Mouse (Mus musculus): ENCODE results near the gene Cd80. TPM values are rescaled to one million over a fixed set of nuclear protein-coding genes. Genes with fewer than 3 reads are reported as not detected.

The Cd80 gene
- total and polyA plus RNA-seq, 3 experiments, result 3.0 to 77.0 (median 5.3) TPM

- Histone ChIP-seq H3K9me3 (replicated peaks) (no peaks in the 10 kb centered on the region), H3K36me3 (replicated peaks) (peaks cover 55% of the 10 kb centered on the region), H3K4me3 (ENCODE audit: low read depth, low read length) (peak overlapping the region; percentile 86), H3K27me3 (ENCODE audit: insufficient read depth, low read length) (no peaks in the 10 kb centered on the region), H3K4me1 (ENCODE audit: insufficient read depth, low read depth, low read length) (peaks cover 12% of the 10 kb centered on the region)
- DNase-seq (ENCODE audit: low spot score) (peak; percentile 5), ATAC-seq (ENCODE audit: extremely low read depth, insufficient number of reproducible peaks, low FRiP score, poor library complexity, severe bottlenecking) (no peak)
- TF ChIP-seq CTCF (IDR thresholded peaks at IDR 0.05; ENCODE audit: low read depth, low read length), result no peak
- TF ChIP-seq TAL1 (conservative IDR thresholded peaks at IDR 0.05; ENCODE audit: low read depth, low read length), result no peak
- no peak for TF ChIP-seq POLR2AphosphoS5 (IDR thresholded peaks at IDR 0.05; ENCODE audit: insufficient replicate concordance, low read depth, low read length)
- no peak for TF ChIP-seq GATA2 (IDR thresholded peaks at IDR 0.05; ENCODE audit: borderline replicate concordance, low read depth, low read length)
- no peak for TF ChIP-seq GATA1 (IDR thresholded peaks at IDR 0.05; ENCODE audit: borderline replicate concordance, low read length)
These were observed 66.0 kb downstream of the Cd80 start for GRCm38 (mm10) chr16:38521211-38521987.

GRCm38 (mm10) chr16:38522129-38523084, 67.0 kb downstream of the Cd80 start, which contains the start of gene Timmdc1:
TSS of gene Timmdc1 (minus strand) at chr16:38522663.
- ATAC-seq (ENCODE audit: extremely low read depth, insufficient number of reproducible peaks, low FRiP score, poor library complexity, severe bottlenecking) (peak; percentile 89), DNase-seq (ENCODE audit: low spot score) (peak; percentile 93)
- TF ChIP-seq POLR2AphosphoS5 (IDR thresholded peaks at IDR 0.05; ENCODE audit: insufficient replicate concordance, low read depth, low read length) (no peak), CTCF (IDR thresholded peaks at IDR 0.05; ENCODE audit: low read depth, low read length) (no peak), GATA2 (IDR thresholded peaks at IDR 0.05; ENCODE audit: borderline replicate concordance, low read depth, low read length) (no peak)
- H3K27me3 ChIP-seq (ENCODE audit: insufficient read depth, low read length), result no peaks in the 10 kb centered on the region
- no peaks in the 10 kb centered on the region for H3K9me3 ChIP-seq (replicated peaks)
- H3K4me3 ChIP-seq (ENCODE audit: low read depth, low read length), result peak within 1 kb of the TSS; percentile 86
- peaks cover 56% of the 10 kb centered on the region for H3K36me3 ChIP-seq (replicated peaks)
- peaks cover 12% of the 10 kb centered on the region for H3K4me1 ChIP-seq (ENCODE audit: insufficient read depth, low read depth, low read length)

GRCm38 (mm10) chr16:38526264-38526663, 70.9 kb downstream of the Cd80 start:
- Histone ChIP-seq H3K9me3 (replicated peaks) (no peaks in the 10 kb centered on the region), H3K4me3 (ENCODE audit: low read depth, low read length) (no peak overlapping the region), H3K27me3 (ENCODE audit: insufficient read depth, low read length) (no peaks in the 10 kb centered on the region), H3K36me3 (replicated peaks) (peaks cover 59% of the 10 kb centered on the region), H3K4me1 (ENCODE audit: insufficient read depth, low read depth, low read length) (peaks cover 7% of the 10 kb centered on the region; the same call in 1 of the 2 replicates)
- no peak for DNase-seq (ENCODE audit: low spot score)
- no peak for TF ChIP-seq GATA1 (IDR thresholded peaks at IDR 0.05; ENCODE audit: borderline replicate concordance, low read length)
- ATAC-seq (ENCODE audit: extremely low read depth, insufficient number of reproducible peaks, low FRiP score, poor library complexity, severe bottlenecking), result no peak

- TF ChIP-seq CTCF (IDR thresholded peaks at IDR 0.05; ENCODE audit: low read depth, low read length), result peak; percentile 85
- no peak for TF ChIP-seq GATA2 (IDR thresholded peaks at IDR 0.05; ENCODE audit: borderline replicate concordance, low read depth, low read length)
- TF ChIP-seq POLR2AphosphoS5 (IDR thresholded peaks at IDR 0.05; ENCODE audit: insufficient replicate concordance, low read depth, low read length), result no peak
- no peak for TF ChIP-seq GATA1 (IDR thresholded peaks at IDR 0.05; ENCODE audit: borderline replicate concordance, low read length)
- TF ChIP-seq TAL1 (conservative IDR thresholded peaks at IDR 0.05; ENCODE audit: low read depth, low read length), result no peak
- no peaks in the 10 kb centered on the region for H3K27me3 ChIP-seq (ENCODE audit: insufficient read depth, low read length)
- no peaks in the 10 kb centered on the region for H3K9me3 ChIP-seq (replicated peaks)
- peaks cover 94% of the 10 kb centered on the region for H3K36me3 ChIP-seq (replicated peaks)
- DNase-seq (ENCODE audit: low spot score), result peak; percentile 36
- no peak overlapping the region for H3K4me3 ChIP-seq (ENCODE audit: low read depth, low read length)
- ATAC-seq (ENCODE audit: extremely low read depth, insufficient number of reproducible peaks, low FRiP score, poor library complexity, severe bottlenecking), result peak; percentile 70; the same call in 1 of the 2 replicates
- peaks cover 15% of the 10 kb centered on the region for H3K4me1 ChIP-seq (ENCODE audit: insufficient read depth, low read depth, low read length)
These were observed 81.3 kb downstream of the Cd80 start for GRCm38 (mm10) chr16:38536544-38537146.

- Histone ChIP-seq H3K27me3 (ENCODE audit: insufficient read depth, low read length) (no peaks in the 10 kb centered on the region), H3K4me1 (ENCODE audit: insufficient read depth, low read depth, low read length) (peaks cover 15% of the 10 kb centered on the region), H3K4me3 (ENCODE audit: low read depth, low read length) (no peak overlapping the region), H3K9me3 (replicated peaks) (no peaks in the 10 kb centered on the region), H3K36me3 (replicated peaks) (peaks cover 92% of the 10 kb centered on the region)
- TF ChIP-seq GATA2 (IDR thresholded peaks at IDR 0.05; ENCODE audit: borderline replicate concordance, low read depth, low read length), result no peak
- no peak for TF ChIP-seq TAL1 (conservative IDR thresholded peaks at IDR 0.05; ENCODE audit: low read depth, low read length)
- no peak for TF ChIP-seq POLR2AphosphoS5 (IDR thresholded peaks at IDR 0.05; ENCODE audit: insufficient replicate concordance, low read depth, low read length)
- no peak for TF ChIP-seq CTCF (IDR thresholded peaks at IDR 0.05; ENCODE audit: low read depth, low read length)
- TF ChIP-seq GATA1 (IDR thresholded peaks at IDR 0.05; ENCODE audit: borderline replicate concordance, low read length), result no peak
- ATAC-seq (ENCODE audit: extremely low read depth, insufficient number of reproducible peaks, low FRiP score, poor library complexity, severe bottlenecking) (no peak), DNase-seq (ENCODE audit: low spot score) (no peak)
These were observed 83.5 kb downstream of the Cd80 start for GRCm38 (mm10) chr16:38538716-38539380.

Other genes starting within 250 kb of the Cd80 start
- not detected in 2 replicates for gene Nr1i2, start 160.7 kb upstream of the Cd80 start, total RNA-seq (2014; fragmentation: Nextera tagmentation)
- not detected in 2 replicates for gene Nr1i2, start 160.7 kb upstream of the Cd80 start, total RNA-seq (2017)
- gene Nr1i2, start 160.7 kb upstream of the Cd80 start, polyA plus RNA-seq (2012), result not detected in 2 replicates
- gene Maats1, start 113.4 kb upstream of the Cd80 start, total RNA-seq (2014; fragmentation: Nextera tagmentation), result not detected in 2 replicates
- gene Maats1, start 113.4 kb upstream of the Cd80 start, total RNA-seq (2017), result 0.11 TPM in 1 of 2 replicates, not detected in the other
- gene Maats1, start 113.4 kb upstream of the Cd80 start, polyA plus RNA-seq (2012), result not detected in 2 replicates
- 210 and 232 TPM in 2 replicates for gene Cox17, start 108.6 kb upstream of the Cd80 start, total RNA-seq (2014; fragmentation: Nextera tagmentation)
- gene Cox17, start 108.6 kb upstream of the Cd80 start, total RNA-seq (2017), result 836 and 871 TPM in 2 replicates
- gene Cox17, start 108.6 kb upstream of the Cd80 start, polyA plus RNA-seq (2012), result 163 and 234 TPM in 2 replicates
- 4.7 TPM in 1 of 2 replicates, not detected in the other for gene Gm21987, start 108.5 kb upstream of the Cd80 start, total RNA-seq (2014; fragmentation: Nextera tagmentation)
- not detected in 2 replicates for gene Gm21987, start 108.5 kb upstream of the Cd80 start, total RNA-seq (2017)
- 1,146 and 1,190 TPM in 2 replicates for gene Gm21987, start 108.5 kb upstream of the Cd80 start, polyA plus RNA-seq (2012)
- gene Popdc2, start 93.4 kb upstream of the Cd80 start, total RNA-seq (2014; fragmentation: Nextera tagmentation), result 22.7 and 25.7 TPM in 2 replicates
- gene Popdc2, start 93.4 kb upstream of the Cd80 start, total RNA-seq (2017), result 2.8 and 4.3 TPM in 2 replicates
- gene Popdc2, start 93.4 kb upstream of the Cd80 start, polyA plus RNA-seq (2012), result 5.0 and 5.4 TPM in 2 replicates
- gene Pla1a, start 22.4 kb upstream of the Cd80 start, total RNA-seq (2014; fragmentation: Nextera tagmentation), result 1.7 TPM in 1 of 2 replicates, not detected in the other
- gene Pla1a, start 22.4 kb upstream of the Cd80 start, total RNA-seq (2017), result 0.16 TPM in 1 of 2 replicates, not detected in the other
- not detected in 2 replicates for gene Pla1a, start 22.4 kb upstream of the Cd80 start, polyA plus RNA-seq (2012)
- gene Adprh, start 2.9 kb upstream of the Cd80 start, total RNA-seq (2014; fragmentation: Nextera tagmentation), result 56.4 and 60.6 TPM in 2 replicates
- gene Adprh, start 2.9 kb upstream of the Cd80 start, total RNA-seq (2017), result 26.4 and 28.4 TPM in 2 replicates
- gene Adprh, start 2.9 kb upstream of the Cd80 start, polyA plus RNA-seq (2012), result 355 and 468 TPM in 2 replicates
- 36.7 and 38.7 TPM in 2 replicates for gene Timmdc1, start 67.1 kb downstream of the Cd80 start, total RNA-seq (2014; fragmentation: Nextera tagmentation)
- 27.0 and 28.6 TPM in 2 replicates for gene Timmdc1, start 67.1 kb downstream of the Cd80 start, total RNA-seq (2017)
- gene Timmdc1, start 67.1 kb downstream of the Cd80 start, polyA plus RNA-seq (2012), result 25.9 and 28.3 TPM in 2 replicates
- 74.7 and 79.0 TPM in 2 replicates for gene Poglut1, start 94.7 kb downstream of the Cd80 start, total RNA-seq (2014; fragmentation: Nextera tagmentation)
- 26.1 and 35.0 TPM in 2 replicates for gene Poglut1, start 94.7 kb downstream of the Cd80 start, total RNA-seq (2017)
- 8.8 and 10.0 TPM in 2 replicates for gene Poglut1, start 94.7 kb downstream of the Cd80 start, polyA plus RNA-seq (2012)
- 148 and 206 TPM in 2 replicates for gene Tmem39a, start 103.1 kb downstream of the Cd80 start, total RNA-seq (2014; fragmentation: Nextera tagmentation)
- 53.5 and 62.1 TPM in 2 replicates for gene Tmem39a, start 103.1 kb downstream of the Cd80 start, total RNA-seq (2017)
- gene Tmem39a, start 103.1 kb downstream of the Cd80 start, polyA plus RNA-seq (2012), result 10.7 and 17.3 TPM in 2 replicates

Measured in G1E (cell line).